Mouse (Mus musculus): ENCODE measurements at regions not wholly inside any gene's neighbourhood (a gene's known extent, or its start where the extent isn't known, plus 50 kb on each side); places are given as distances from the start of the nearest gene placed in this dataset.

- no peak overlapping the region for H3K4me2 ChIP-seq (ENCODE audit: low read depth)
- H3K36me3 ChIP-seq (ENCODE audit: insufficient read depth): no peaks in the 10 kb centered on the region
- H3K27ac ChIP-seq (ENCODE audit: low read depth, low read length): no peak overlapping the region
- TF ChIP-seq CTCF (IDR thresholded peaks at IDR 0.05; ENCODE audit: low read depth): no peak
- no peaks in the 10 kb centered on the region for H3K9me3 ChIP-seq (ENCODE audit: low read length)
- no peak overlapping the region for H3K4me3 ChIP-seq (ENCODE audit: low read depth, low read length)
- H3K9ac ChIP-seq: no peak overlapping the region
- 22% methylated on average over 5 of the region's 5 CpGs for WGBS
- ATAC-seq (no peak), DNase-seq (no peak)
- H3K27me3 ChIP-seq (ENCODE audit: insufficient read depth, low read length): no peaks in the 10 kb centered on the region
- H3K4me1 ChIP-seq (ENCODE audit: insufficient read depth): no peaks in the 10 kb centered on the region
Measured at GRCm38 (mm10) chr9:115661834-115662425, 247.3 kb upstream of the Gadl1 start.

GRCm38 (mm10) chr9:115665337-115666004 is 243.8 kb upstream of the Gadl1 start:
- no peak overlapping the region for H3K4me3 ChIP-seq (ENCODE audit: low read depth, low read length)
- no peak for TF ChIP-seq CTCF (IDR thresholded peaks at IDR 0.05; ENCODE audit: low read depth)
- no peaks in the 10 kb centered on the region for H3K4me1 ChIP-seq (ENCODE audit: insufficient read depth)
- H3K27ac ChIP-seq (ENCODE audit: low read depth, low read length): peak overlapping the region; percentile 45; the same call in 1 of the 2 replicates
- 17% methylated on average over 5 of the region's 5 CpGs for WGBS
- H3K27me3 ChIP-seq (ENCODE audit: insufficient read depth, low read length): no peaks in the 10 kb centered on the region
- no peak overlapping the region for H3K9ac ChIP-seq
- ATAC-seq (no peak), DNase-seq (no peak)
- H3K36me3 ChIP-seq (ENCODE audit: insufficient read depth): no peaks in the 10 kb centered on the region
- no peak overlapping the region for H3K4me2 ChIP-seq (ENCODE audit: low read depth)
- no peaks in the 10 kb centered on the region for H3K9me3 ChIP-seq (ENCODE audit: low read length)

GRCm38 (mm10) chr9:115666530-115666929 is 242.7 kb upstream of the Gadl1 start:
- TF ChIP-seq CTCF (IDR thresholded peaks at IDR 0.05; ENCODE audit: low read depth): no peak

GRCm38 (mm10) chr9:115680703-115681576 is 228.3 kb upstream of the Gadl1 start:
- Histone ChIP-seq H3K4me2 (ENCODE audit: low read depth) (no peak overlapping the region), H3K9me3 (ENCODE audit: low read length) (no peaks in the 10 kb centered on the region), H3K27ac (ENCODE audit: low read depth, low read length) (no peak overlapping the region), H3K36me3 (ENCODE audit: insufficient read depth) (no peaks in the 10 kb centered on the region), H3K4me3 (ENCODE audit: low read depth, low read length) (no peak overlapping the region), H3K27me3 (ENCODE audit: insufficient read depth, low read length) (no peaks in the 10 kb centered on the region), H3K4me1 (ENCODE audit: insufficient read depth) (no peaks in the 10 kb centered on the region; the same call in 1 of the 2 replicates), H3K9ac (no peak overlapping the region)
- DNase-seq (no peak), ATAC-seq (no peak)
- TF ChIP-seq CTCF (IDR thresholded peaks at IDR 0.05; ENCODE audit: low read depth): no peak
- WGBS: 60% methylated on average over 9 of the region's 9 CpGs

More at GRCm38 (mm10) chr9:115666530-115666929, 242.7 kb upstream of the Gadl1 start:
- Histone ChIP-seq H3K4me2 (ENCODE audit: low read depth) (no peak overlapping the region), H3K27ac (ENCODE audit: low read depth, low read length) (no peak overlapping the region), H3K36me3 (ENCODE audit: insufficient read depth) (no peaks in the 10 kb centered on the region), H3K4me3 (ENCODE audit: low read depth, low read length) (no peak overlapping the region), H3K9me3 (ENCODE audit: low read length) (no peaks in the 10 kb centered on the region), H3K9ac (no peak overlapping the region), H3K27me3 (ENCODE audit: insufficient read depth, low read length) (no peaks in the 10 kb centered on the region), H3K4me1 (ENCODE audit: insufficient read depth) (no peaks in the 10 kb centered on the region)
- ATAC-seq (no peak), DNase-seq (no peak)
- 70% methylated on average over 3 of the region's 3 CpGs for WGBS

GRCm38 (mm10) chr9:115681841-115682240 is 227.4 kb upstream of the Gadl1 start:
- H3K27ac ChIP-seq (ENCODE audit: low read depth, low read length): no peak overlapping the region
- H3K9ac ChIP-seq: no peak overlapping the region
- no peaks in the 10 kb centered on the region for H3K9me3 ChIP-seq (ENCODE audit: low read length)
- no peaks in the 10 kb centered on the region; the same call in 1 of the 2 replicates for H3K4me1 ChIP-seq (ENCODE audit: insufficient read depth)
- WGBS: 28% methylated on average over 9 of the region's 9 CpGs
- H3K27me3 ChIP-seq (ENCODE audit: insufficient read depth, low read length): no peaks in the 10 kb centered on the region
- no peak for TF ChIP-seq CTCF (IDR thresholded peaks at IDR 0.05; ENCODE audit: low read depth)
- DNase-seq (no peak), ATAC-seq (no peak)
- no peaks in the 10 kb centered on the region for H3K36me3 ChIP-seq (ENCODE audit: insufficient read depth)
- no peak overlapping the region for H3K4me3 ChIP-seq (ENCODE audit: low read depth, low read length)
- H3K4me2 ChIP-seq (ENCODE audit: low read depth): no peak overlapping the region

- Histone ChIP-seq H3K27ac (ENCODE audit: low read depth, low read length) (no peak overlapping the region), H3K4me2 (ENCODE audit: low read depth) (no peak overlapping the region), H3K36me3 (ENCODE audit: insufficient read depth) (no peaks in the 10 kb centered on the region), H3K4me1 (ENCODE audit: insufficient read depth) (no peaks in the 10 kb centered on the region; the same call in 1 of the 2 replicates), H3K9ac (no peak overlapping the region), H3K4me3 (ENCODE audit: low read depth, low read length) (no peak overlapping the region), H3K9me3 (ENCODE audit: low read length) (no peaks in the 10 kb centered on the region), H3K27me3 (ENCODE audit: insufficient read depth, low read length) (no peaks in the 10 kb centered on the region)
- DNase-seq (no peak), ATAC-seq (no peak)
- TF ChIP-seq CTCF (IDR thresholded peaks at IDR 0.05; ENCODE audit: low read depth): no peak
Measured at GRCm38 (mm10) chr9:115683951-115684350, 225.3 kb upstream of the Gadl1 start.

GRCm38 (mm10) chr9:115686605-115687004 is 222.7 kb upstream of the Gadl1 start:
- Histone ChIP-seq H3K36me3 (ENCODE audit: insufficient read depth) (no peaks in the 10 kb centered on the region), H3K4me1 (ENCODE audit: insufficient read depth) (no peaks in the 10 kb centered on the region), H3K9ac (no peak overlapping the region), H3K4me2 (ENCODE audit: low read depth) (no peak overlapping the region), H3K27me3 (ENCODE audit: insufficient read depth, low read length) (no peaks in the 10 kb centered on the region), H3K27ac (ENCODE audit: low read depth, low read length) (no peak overlapping the region), H3K9me3 (ENCODE audit: low read length) (no peaks in the 10 kb centered on the region), H3K4me3 (ENCODE audit: low read depth, low read length) (no peak overlapping the region)
- DNase-seq (no peak), ATAC-seq (no peak)
- TF ChIP-seq CTCF (IDR thresholded peaks at IDR 0.05; ENCODE audit: low read depth): no peak
- WGBS: 95% methylated on average over 5 of the region's 5 CpGs
